Mouse (Mus musculus) thymus, adult 2 months (tissue): ENCODE results near the gene Casp7. TPM values are rescaled to one million over a fixed set of nuclear protein-coding genes. Genes with fewer than 3 reads are reported as not detected.

Experiments
- DNase-seq: peaks from one replicate; pipeline ENCODE4 v3.0.0; 2021
- H3K27ac ChIP-seq: fragments of 200-500 bp; 2 replicates; pipeline ENCODE4 v1.5.1; 2012; ENCODE audit warnings: low read length, control low read depth; ENCODE audit not compliant: control insufficient read depth, insufficient read depth
- H3K27me3 ChIP-seq: fragments of 200-500 bp; 2 replicates; pipeline ENCODE4 v1.6.1; 2012; ENCODE audit warnings: mild to moderate bottlenecking, low read length, moderate library complexity, mixed read lengths; ENCODE audit not compliant: control insufficient read depth, insufficient read depth
- H3K36me3 ChIP-seq: fragments of 200-500 bp; 2 replicates; pipeline ENCODE4 v1.6.1; 2012; ENCODE audit warnings: mild to moderate bottlenecking, low read length, moderate library complexity; ENCODE audit not compliant: control insufficient read depth, insufficient read depth
- H3K4me1 ChIP-seq: fragments of 200-500 bp; replicated peaks from 2 replicates; pipeline ENCODE4 v1.6.1; 2012; ENCODE audit warnings: low read length; ENCODE audit not compliant: control insufficient read depth, insufficient read depth
- H3K4me3 ChIP-seq: fragments of 200-500 bp; 2 replicates; pipeline ENCODE4 v1.5.1; 2012; ENCODE audit warnings: mild to moderate bottlenecking, low read length, control low read depth, moderate library complexity; ENCODE audit not compliant: control insufficient read depth, insufficient read depth
- CTCF ChIP-seq: fragments of 200-500 bp; IDR thresholded peaks from 2 replicates; pipeline ENCODE4 v1.5.1; 2012; ENCODE audit warnings: mild to moderate bottlenecking, control low read depth, low read length, moderate library complexity, borderline replicate concordance; ENCODE audit not compliant: control insufficient read depth, poor library complexity, insufficient read depth; ENCODE audit errors: extremely low read depth
- POLR2A ChIP-seq: fragments of 200-500 bp; IDR thresholded peaks from 2 replicates; pipeline ENCODE4 v1.6.1; 2012; ENCODE audit warnings: mild to moderate bottlenecking, low read length, control low read depth, moderate library complexity; ENCODE audit not compliant: control insufficient read depth, poor library complexity, insufficient read depth; ENCODE audit errors: extremely low read depth
- WGBS: fragments of 180-500 bp; shearing (Covaris S2); methylation state at CpG from one replicate; pipeline ENCODE4 v1.1.7; 2018; 5-methylcytosine and 5-hydroxymethylcytosine counted together
- polyA plus RNA-seq: library from polyadenylated mRNA; depleted of rRNA; stranded (reverse); fragments of >200 nt; gene quantifications from 2 replicates; pipeline ENCODE4 v1.2.3, GENCODE M21; 2012

Gene Casp7
- polyA plus RNA-seq, 1 experiment = 19.6 TPM

DNA sequence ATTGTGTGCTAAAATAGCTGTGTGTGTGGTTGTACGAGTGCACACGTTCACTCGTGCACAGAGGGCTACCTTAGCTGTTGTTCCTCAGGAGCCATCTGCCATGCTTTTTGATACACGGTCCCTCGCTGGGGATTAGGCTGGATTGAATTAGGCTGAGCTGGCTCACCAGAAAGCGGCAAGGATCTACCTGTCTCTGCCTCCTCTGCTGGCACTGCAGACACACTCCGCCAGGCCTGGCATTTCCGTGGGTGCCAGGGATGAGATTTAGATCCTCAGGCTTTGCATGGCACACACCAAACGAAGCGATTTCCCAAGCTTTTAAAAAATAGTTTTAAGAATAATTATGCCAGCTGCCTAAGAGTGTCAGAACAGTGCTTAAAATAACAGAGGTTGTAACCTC is 75.0 kb downstream of the Casp7 start:
- no peak for DNase-seq
- Histone ChIP-seq H3K27ac (no peak overlapping the region), H3K27me3 (no peaks in the 10 kb centered on the region), H3K4me1 (peaks cover 3% of the 10 kb centered on the region; the same call in 1 of the 2 replicates), H3K36me3 (no peaks in the 10 kb centered on the region), H3K4me3 (no peak overlapping the region)
- 90% methylated on average over 10 of the region's 10 CpGs for WGBS
- TF ChIP-seq CTCF (no peak), POLR2A (no peak)

DNA sequence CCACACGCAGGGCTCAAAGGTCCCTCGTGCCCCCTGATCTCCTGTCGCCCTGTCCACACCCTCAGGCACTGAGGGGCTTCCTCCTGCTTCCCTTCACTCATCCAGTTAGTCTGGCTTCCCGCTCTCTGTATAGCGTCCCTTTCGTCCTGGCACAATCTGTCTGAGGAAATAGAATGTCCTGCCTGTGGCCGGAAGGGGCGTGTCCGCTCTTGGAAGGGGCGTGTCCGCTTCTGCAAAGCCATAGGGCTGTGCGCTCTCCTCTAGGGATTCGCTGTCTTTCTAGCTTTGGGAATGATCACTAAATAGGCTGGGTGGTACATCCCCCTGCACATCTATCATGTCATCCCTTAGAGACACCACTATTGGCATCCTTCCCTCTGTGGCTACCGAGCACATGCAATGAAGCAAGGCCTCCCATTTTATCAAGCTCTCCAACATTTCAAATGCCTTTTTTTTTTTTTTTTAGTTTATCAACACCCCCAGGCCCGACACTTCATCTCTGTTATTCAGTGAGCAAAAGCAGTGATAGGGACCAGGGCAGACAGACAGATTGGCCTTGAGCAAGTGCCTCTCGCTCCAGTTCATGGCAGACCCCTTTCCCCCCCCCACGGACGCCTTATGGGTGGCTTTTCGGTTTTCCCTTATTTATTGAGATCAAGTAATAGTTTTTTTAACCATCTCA is 78.1 kb downstream of the Casp7 start:
- peaks cover 3% of the 10 kb centered on the region; the same call in 1 of the 2 replicates for H3K4me1 ChIP-seq
- H3K27me3 ChIP-seq = no peaks in the 10 kb centered on the region
- no peak overlapping the region for H3K4me3 ChIP-seq
- no peaks in the 10 kb centered on the region for H3K36me3 ChIP-seq
- peak; percentile 5 for DNase-seq
- no peak overlapping the region for H3K27ac ChIP-seq
- 39% methylated on average over 19 of the region's 19 CpGs for whole genome bisulfite sequencing
- no peak for TF ChIP-seq CTCF
- no peak for TF ChIP-seq POLR2A

DNA sequence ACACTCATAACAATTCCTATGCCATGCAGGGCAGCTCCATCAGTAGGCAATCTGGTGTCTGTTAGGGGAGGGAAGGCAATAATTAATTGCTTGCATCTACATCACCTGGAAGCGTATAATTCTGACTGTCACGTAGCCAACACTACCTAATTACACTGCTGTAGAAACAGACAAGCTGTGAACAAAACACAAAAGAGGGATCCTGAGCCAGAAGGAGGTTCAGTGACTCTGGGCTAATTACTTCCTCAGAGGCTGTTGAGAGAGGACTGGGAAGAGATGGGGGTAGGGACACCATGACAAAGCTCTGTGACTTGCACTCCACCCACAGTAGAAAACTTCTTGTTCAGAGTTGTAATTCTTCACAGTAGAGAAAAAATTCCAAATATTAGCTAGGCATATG is 79.6 kb downstream of the Casp7 start:
- Histone ChIP-seq H3K27ac (no peak overlapping the region), H3K4me3 (no peak overlapping the region), H3K4me1 (peaks cover 3% of the 10 kb centered on the region; the same call in 1 of the 2 replicates), H3K27me3 (no peaks in the 10 kb centered on the region), H3K36me3 (no peaks in the 10 kb centered on the region)
- DNase-seq = no peak
- 78% methylated on average over 2 of the region's 2 CpGs for WGBS
- TF ChIP-seq POLR2A = no peak

DNA sequence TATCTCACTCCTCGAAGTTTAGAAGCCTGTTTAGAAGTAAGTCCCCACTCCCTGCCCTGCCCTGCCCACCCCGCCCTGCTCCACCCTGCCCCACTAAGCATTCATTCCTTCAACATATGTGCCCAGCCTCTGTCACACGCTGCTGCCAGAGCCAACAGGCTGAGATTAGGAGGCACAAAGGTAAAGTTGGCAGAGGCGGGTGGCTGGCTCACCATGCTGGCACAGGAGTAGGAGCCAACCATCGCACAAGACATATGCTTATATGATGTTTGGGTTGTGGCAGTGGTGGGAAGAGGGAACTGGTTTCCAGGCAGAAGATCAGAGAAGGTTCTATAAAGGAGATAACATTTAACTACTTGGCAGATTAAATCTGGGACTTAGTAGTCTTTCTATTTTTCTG is 80.3 kb downstream of the Casp7 start:
- Histone ChIP-seq H3K27ac (no peak overlapping the region), H3K27me3 (no peaks in the 10 kb centered on the region), H3K4me1 (peaks cover 3% of the 10 kb centered on the region; the same call in 1 of the 2 replicates), H3K4me3 (no peak overlapping the region), H3K36me3 (no peaks in the 10 kb centered on the region)
- 89% methylated on average over 5 of the region's 5 CpGs for WGBS
- no peak for DNase-seq
- no peak for TF ChIP-seq CTCF
- TF ChIP-seq POLR2A = no peak

DNA sequence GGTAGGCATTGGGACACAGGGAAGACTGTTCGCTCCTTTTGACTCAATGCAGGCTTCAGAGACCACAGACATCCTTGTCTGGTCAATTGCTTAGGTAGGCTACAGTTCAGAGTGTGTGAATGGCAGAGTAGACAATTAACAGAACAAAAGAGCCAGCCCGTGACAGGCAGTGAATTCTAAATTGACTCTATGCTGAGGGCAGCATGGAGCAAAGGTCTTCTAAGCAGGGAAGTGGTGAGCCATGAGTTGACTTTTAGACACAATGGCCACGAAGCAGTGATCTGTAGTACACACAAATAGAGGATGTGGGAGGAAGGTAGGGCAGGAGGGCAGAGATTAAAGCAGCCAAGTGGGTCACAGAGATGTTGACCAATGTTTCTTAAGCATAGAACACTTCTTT is 80.9 kb downstream of the Casp7 start:
- Histone ChIP-seq H3K27ac (no peak overlapping the region), H3K4me3 (no peak overlapping the region), H3K27me3 (no peaks in the 10 kb centered on the region), H3K4me1 (peaks cover 3% of the 10 kb centered on the region; the same call in 1 of the 2 replicates), H3K36me3 (no peaks in the 10 kb centered on the region)
- no peak for DNase-seq
- WGBS = 68% methylated on average over 3 of the region's 3 CpGs
- no peak for TF ChIP-seq POLR2A
- TF ChIP-seq CTCF = no peak

DNA sequence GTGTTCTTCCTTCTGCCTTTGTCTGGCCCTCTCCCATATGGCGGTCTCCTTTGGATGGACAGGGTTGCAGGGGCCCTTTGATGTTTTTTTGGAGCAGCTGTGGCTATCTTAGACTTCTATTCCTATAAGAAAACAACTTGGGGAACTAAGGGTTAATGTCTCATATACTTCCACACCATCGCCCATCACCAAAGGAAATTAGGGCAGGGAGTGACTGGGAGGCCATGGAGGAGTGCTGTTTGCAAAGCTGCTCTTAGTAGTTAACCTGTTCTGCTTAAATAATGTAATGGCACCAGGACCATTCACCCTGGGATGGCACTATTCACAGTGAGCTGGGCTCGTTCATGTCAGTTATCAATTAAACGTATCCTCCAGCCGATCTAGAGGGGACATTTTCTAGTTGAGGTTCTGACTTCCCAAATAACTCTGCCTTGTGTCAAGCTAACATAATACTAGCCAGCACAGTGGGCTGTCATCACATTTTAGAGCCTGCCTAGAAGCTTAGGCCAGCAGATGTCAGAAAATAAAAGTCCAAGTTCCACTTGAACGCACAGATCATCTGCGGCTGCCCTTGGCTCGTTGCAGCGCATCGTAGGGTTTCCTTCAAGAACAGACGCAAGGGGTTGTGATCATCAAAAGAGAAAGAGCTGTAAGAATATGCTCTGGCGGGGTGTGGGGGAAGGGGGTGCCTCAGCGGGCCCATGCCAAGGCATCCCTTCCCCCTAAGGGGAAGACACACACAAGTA is 87.9 kb downstream of the Casp7 start:
- Histone ChIP-seq H3K27ac (no peak overlapping the region), H3K4me3 (no peak overlapping the region), H3K4me1 (no peaks in the 10 kb centered on the region), H3K27me3 (no peaks in the 10 kb centered on the region; the same call in 1 of the 2 replicates), H3K36me3 (no peaks in the 10 kb centered on the region)
- no peak for DNase-seq
- WGBS = 88% methylated on average over 13 of the region's 13 CpGs
- TF ChIP-seq CTCF (no peak), POLR2A (no peak)
